Mouse (Mus musculus): ENCODE data around the gene Dtl. TPM values are rescaled to one million over a fixed set of nuclear protein-coding genes. Genes with fewer than 3 reads are reported as not detected.
A peak's percentile ranks its signal among the peaks of the same experiment; 100 is the strongest.

The Dtl gene
- total RNA-seq, 2 experiments from 2014 or later: 0.61 to 1.1 TPM

GRCm38 (mm10) chr1:191506791-191507190 is 68.6 kb downstream of the Dtl start:
- TF ChIP-seq CTCF (conservative IDR thresholded peaks at IDR 0.05): no peak
- Histone ChIP-seq H3K4me3 (no peak overlapping the region), H3K27ac (no peak overlapping the region)
- no peak for DNase-seq (ENCODE audit: low spot score in 2 of 2)

GRCm38 (mm10) chr1:191499666-191500065 is 75.7 kb downstream of the Dtl start:
- no peak for TF ChIP-seq CTCF (conservative IDR thresholded peaks at IDR 0.05)
- H3K4me3 ChIP-seq: no peak overlapping the region
- H3K27ac ChIP-seq: no peak overlapping the region
- DNase-seq (ENCODE audit: low spot score in 2 of 2): no peak

GRCm38 (mm10) chr1:191498271-191498955 is 76.9 kb downstream of the Dtl start:
- no peak for TF ChIP-seq CTCF (conservative IDR thresholded peaks at IDR 0.05)
- H3K27ac ChIP-seq: no peak overlapping the region
- no peak overlapping the region for H3K4me3 ChIP-seq
- DNase-seq (ENCODE audit: low spot score in 2 of 2): no peak

GRCm38 (mm10) chr1:191496676-191497075 is 78.7 kb downstream of the Dtl start:
- Histone ChIP-seq H3K4me3 (no peak overlapping the region), H3K27ac (no peak overlapping the region)
- no peak for DNase-seq (ENCODE audit: low spot score in 2 of 2)
- no peak for TF ChIP-seq CTCF (conservative IDR thresholded peaks at IDR 0.05)

- Histone ChIP-seq H3K27ac (peak overlapping the region; percentile 73; the same call in 1 of the 2 replicates), H3K4me3 (no peak overlapping the region)
- 0 out of 2 replicates have a peak, but pooled peaks have one; percentile 2 for TF ChIP-seq CTCF (conservative IDR thresholded peaks at IDR 0.05)
- no peak for DNase-seq (ENCODE audit: low spot score in 2 of 2)
Measured at GRCm38 (mm10) chr1:191495051-191495467, 80.3 kb downstream of the Dtl start.

- no peak overlapping the region for H3K4me3 ChIP-seq
- TF ChIP-seq CTCF (conservative IDR thresholded peaks at IDR 0.05): no peak
- DNase-seq (ENCODE audit: low spot score in 2 of 2): no peak
- peak overlapping the region; percentile 73 for H3K27ac ChIP-seq
Measured at GRCm38 (mm10) chr1:191494303-191494655, 81.1 kb downstream of the Dtl start.

- H3K4me3 ChIP-seq: no peak overlapping the region
- DNase-seq (ENCODE audit: low spot score in 2 of 2): no peak
- TF ChIP-seq CTCF (conservative IDR thresholded peaks at IDR 0.05): no peak
- H3K27ac ChIP-seq: peak overlapping the region; percentile 73
Measured at GRCm38 (mm10) chr1:191493476-191494302, 81.7 kb downstream of the Dtl start.

GRCm38 (mm10) chr1:191490446-191490845 is 84.9 kb downstream of the Dtl start:
- no peak for DNase-seq (ENCODE audit: low spot score in 2 of 2)
- no peak for TF ChIP-seq CTCF (conservative IDR thresholded peaks at IDR 0.05)
- H3K27ac ChIP-seq: no peak overlapping the region
- H3K4me3 ChIP-seq: no peak overlapping the region

Other genes with a start within 250 kb of the Dtl start
- gene Tmem206, start 249.6 kb downstream of the Dtl start, total RNA-seq (2021): 1 to 10 TPM; 8.0 to 8.7 TPM
- gene Ppp2r5a, start 172.3 kb downstream of the Dtl start, total RNA-seq (2021): 10 to 100 TPM; 68.6 to 73.2 TPM
- gene Ints7, start 92 bp upstream of the Dtl start, total RNA-seq (2021): 10 to 100 TPM; 23.2 to 25.8 TPM
- gene Lpgat1, start 142.3 kb upstream of the Dtl start, total RNA-seq (2021): 100 to 1,000 TPM; 128 to 129 TPM
- 1 to 10 TPM; 1.0 to 1.3 TPM for gene Nek2, start 245.9 kb upstream of the Dtl start, total RNA-seq (2021)

Data from layer of hippocampus, adult 2 months (tissue).